16 mouse cellular contexts compared by ENCODE assay signal in genomic region chr7:144524427-144525191, GRCm38 (mm10). TPM values are rescaled to one million over a fixed set of nuclear protein-coding genes. Genes with fewer than 3 reads are reported as not detected.
DNase-seq lines count a peak whose midpoint lies in the region; ATAC-seq and TF ChIP-seq lines count a peak whose summit lies in the region.
"Had no signal": no experiment of that assay in that cellular context is flagged by ENCODE, and none has a peak within 500 bp of the region (broad histone marks: within the 10 kb centered on the region; RNA-seq: fewer than 3 reads in every experiment).

No protein-coding gene starts in this region.

- H3K9me3 ChIP-seq in liver, embryonic 12.5 days (replicated peaks) = no peaks in the 10 kb centered on the region
- no peaks in the 10 kb centered on the region for H3K9me3 ChIP-seq in lung, postnatal 0 days (ENCODE audit: low read length)
- no peaks in the 10 kb centered on the region for H3K9me3 ChIP-seq in embryonic facial prominence, embryonic 10.5 days
- H3K9me3 ChIP-seq: embryonic facial prominence, embryonic 15.5 days; limb, embryonic 12.5 days had no signal

- WGBS in liver, embryonic 12.5 days (ENCODE audit: insufficient replicate concordance) = 40% methylated on average over 6 of the region's 6 CpGs
- 77% methylated on average over 6 of the region's 6 CpGs for WGBS in lung, postnatal 0 days
- 81% methylated on average over 6 of the region's 6 CpGs for WGBS in embryonic facial prominence, embryonic 10.5 days

- H3K9ac ChIP-seq in liver, embryonic 12.5 days = peak overlapping the region; percentile 51
- H3K9ac ChIP-seq in lung, postnatal 0 days (replicated peaks; ENCODE audit: low read depth) = no peak overlapping the region
- H3K9ac ChIP-seq: embryonic facial prominence, embryonic 15.5 days; limb, embryonic 12.5 days had no signal

- H3K27ac ChIP-seq in liver, embryonic 12.5 days = peak overlapping the region; percentile 88
- H3K27ac ChIP-seq in lung, postnatal 0 days (ENCODE audit: low read length) = no peak overlapping the region
- H3K27ac ChIP-seq in embryonic facial prominence, embryonic 10.5 days (replicated peaks) = no peak overlapping the region
- H3K27ac ChIP-seq: embryonic facial prominence, embryonic 15.5 days; limb, embryonic 12.5 days had no signal

- H3K4me3 ChIP-seq in liver, embryonic 12.5 days = no peak overlapping the region
- no peak overlapping the region for H3K4me3 ChIP-seq in lung, postnatal 0 days (ENCODE audit: low read depth, low read length)
- no peak overlapping the region for H3K4me3 ChIP-seq in embryonic facial prominence, embryonic 10.5 days
- H3K4me3 ChIP-seq: embryonic facial prominence, embryonic 15.5 days; limb, embryonic 12.5 days had no signal

- H3K4me2 ChIP-seq in liver, embryonic 12.5 days = peak overlapping the region; percentile 24
- no peak overlapping the region for H3K4me2 ChIP-seq in lung, postnatal 0 days (replicated peaks; ENCODE audit: low read depth, low read length)
- H3K4me2 ChIP-seq: embryonic facial prominence, embryonic 15.5 days; limb, embryonic 12.5 days; midbrain, embryonic 11.5 days had no signal

- peaks cover 14% of the 10 kb centered on the region for H3K36me3 ChIP-seq in liver, embryonic 12.5 days
- H3K36me3 ChIP-seq in lung, postnatal 0 days (ENCODE audit: insufficient read depth, low read length) = peaks cover 6% of the 10 kb centered on the region
- H3K36me3 ChIP-seq in embryonic facial prominence, embryonic 10.5 days (replicated peaks) = peaks cover 17% of the 10 kb centered on the region

- no peaks in the 10 kb centered on the region for H3K27me3 ChIP-seq in liver, embryonic 12.5 days (replicated peaks)
- H3K27me3 ChIP-seq in lung, postnatal 0 days (replicated peaks; ENCODE audit: insufficient read depth, low read length) = no peaks in the 10 kb centered on the region
- no peaks in the 10 kb centered on the region for H3K27me3 ChIP-seq in embryonic facial prominence, embryonic 10.5 days (replicated peaks; ENCODE audit: low read depth, poor library complexity, severe bottlenecking)
- H3K27me3 ChIP-seq: embryonic facial prominence, embryonic 15.5 days; limb, embryonic 12.5 days had no signal

- H3K4me1 ChIP-seq in liver, embryonic 12.5 days = peaks cover 73% of the 10 kb centered on the region
- H3K4me1 ChIP-seq in lung, postnatal 0 days (ENCODE audit: insufficient read depth, low read depth, low read length) = no peaks in the 10 kb centered on the region
- H3K4me1 ChIP-seq in embryonic facial prominence, embryonic 10.5 days = peaks cover 26% of the 10 kb centered on the region

- ATAC-seq in liver, embryonic 12.5 days = peak; percentile 47; the same call in 1 of the 2 replicates
- ATAC-seq in lung, postnatal 0 days = no peak
- ATAC-seq: forebrain, embryonic 14.5 days; hindbrain, embryonic 16.5 days had no signal

- TF ChIP-seq CTCF in lung, postnatal 0 days (IDR thresholded peaks at IDR 0.05) = no peak

- peak; percentile 24 for DNase-seq in 416B (ENCODE audit: low read depth)
- DNase-seq in brain, adult 2 months (ENCODE audit: low read depth, low spot score) = peak; percentile 97
- peak; percentile 58 to 70 for DNase-seq in cerebellum, postnatal 10 days
- no peak for DNase-seq in lung, postnatal 0 days (ENCODE audit: low spot score)
- no peak for DNase-seq in spleen, postnatal 14 days (ENCODE audit: low spot score in 2 of 2)
- DNase-seq in embryonic facial prominence, embryonic 10.5 days (ENCODE audit: low spot score) = no peak
- no peak for DNase-seq in right cerebral cortex, postnatal 10 days (ENCODE audit: low spot score in 2 of 2)
- DNase-seq: kidney, adult 9 months; layer of hippocampus, postnatal 36 days; spleen, adult 18-20 months had no signal

- no peak for TF ChIP-seq EP300 in lung, postnatal 0 days (IDR thresholded peaks at IDR 0.05)

RNA-seq across cellular contexts. Expression of gene Ppfia1, which starts 28.9 kb away (rescaled TPM):
- 29.1 and 29.9 TPM in 2 replicates for polyA plus RNA-seq in liver, embryonic 12.5 days (2016; fragmentation: Nextera tagmentation; extraction: Ambion mirVana)
- polyA plus RNA-seq in lung, postnatal 0 days (2015; fragmentation: Nextera tagmentation; extraction: Ambion mirVana) = 19.7 and 22.0 TPM in 2 replicates
- 44.3 and 44.6 TPM in 2 replicates for polyA plus RNA-seq in embryonic facial prominence, embryonic 10.5 days (2016; fragmentation: Nextera tagmentation; extraction: Ambion mirVana)

RNA-seq across cellular contexts. Expression of gene Cttn, which starts 53.8 kb away (rescaled TPM):
- 61.7 and 65.3 TPM in 2 replicates for polyA plus RNA-seq in liver, embryonic 12.5 days (2016; fragmentation: Nextera tagmentation; extraction: Ambion mirVana)
- polyA plus RNA-seq in lung, postnatal 0 days (2015; fragmentation: Nextera tagmentation; extraction: Ambion mirVana) = 128 and 131 TPM in 2 replicates
- 196 and 200 TPM in 2 replicates for polyA plus RNA-seq in embryonic facial prominence, embryonic 10.5 days (2016; fragmentation: Nextera tagmentation; extraction: Ambion mirVana)

RNA-seq across cellular contexts. Expression of gene Fadd, which starts 57.7 kb away (rescaled TPM):
- polyA plus RNA-seq in liver, embryonic 12.5 days (2016; fragmentation: Nextera tagmentation; extraction: Ambion mirVana) = 7.7 and 8.0 TPM in 2 replicates
- polyA plus RNA-seq in lung, postnatal 0 days (2015; fragmentation: Nextera tagmentation; extraction: Ambion mirVana) = 7.4 and 8.1 TPM in 2 replicates
- polyA plus RNA-seq in embryonic facial prominence, embryonic 10.5 days (2016; fragmentation: Nextera tagmentation; extraction: Ambion mirVana) = 10.7 and 12.0 TPM in 2 replicates

Comparison
In these comparisons a context has a peak if more than half of its experiments do, and no peak if none do; other contexts are left out.
1. DNase-seq: peak in 416B (single experiment), brain, adult 2 months (single experiment) and cerebellum, postnatal 10 days (2 of 2); none in lung, postnatal 0 days (single experiment), spleen, postnatal 14 days (0 of 2), embryonic facial prominence, embryonic 10.5 days (single experiment) and right cerebral cortex, postnatal 10 days (0 of 2).